Mouse (Mus musculus): ENCODE measurements around the gene Cobl.
A peak's percentile ranks its signal among the peaks of the same experiment; 100 is the strongest.

The Cobl gene

DNA sequence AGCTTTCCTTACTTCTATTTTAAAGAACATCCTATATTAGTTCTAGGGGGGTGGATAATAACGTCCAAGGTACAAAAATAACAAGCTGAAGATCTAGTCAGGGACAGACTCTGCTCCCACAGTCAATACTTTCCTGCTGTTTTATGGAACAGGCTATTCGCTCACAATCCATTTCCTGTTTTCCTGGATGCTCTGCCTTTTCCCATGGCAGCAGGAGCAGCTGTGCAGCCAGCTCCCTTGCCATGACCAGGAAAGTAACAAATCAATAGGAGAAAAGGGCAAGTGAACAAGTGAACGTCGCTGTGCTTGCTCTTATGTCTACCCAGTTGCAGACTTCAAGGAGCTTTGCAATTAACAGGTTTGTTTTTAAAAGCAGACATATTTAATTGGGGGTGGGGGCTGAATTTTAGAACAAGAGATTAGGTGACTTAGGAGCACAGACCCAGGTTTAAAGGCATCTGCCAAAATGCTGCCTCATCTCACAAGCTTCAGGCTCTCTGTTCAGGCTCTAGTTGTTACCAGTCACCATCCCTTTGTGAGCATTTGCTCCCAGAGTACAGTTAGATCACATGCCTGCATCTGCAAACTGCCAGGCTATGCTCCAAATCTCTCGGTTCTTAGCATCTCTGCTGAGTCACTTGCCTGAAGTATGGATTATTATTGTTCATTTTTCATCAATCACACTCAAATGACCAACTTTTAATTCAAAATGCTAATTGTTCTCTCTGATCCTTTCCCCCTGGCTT lies 164.9 kb downstream of the Cobl start:
- DNase-seq, result no peak

DNA sequence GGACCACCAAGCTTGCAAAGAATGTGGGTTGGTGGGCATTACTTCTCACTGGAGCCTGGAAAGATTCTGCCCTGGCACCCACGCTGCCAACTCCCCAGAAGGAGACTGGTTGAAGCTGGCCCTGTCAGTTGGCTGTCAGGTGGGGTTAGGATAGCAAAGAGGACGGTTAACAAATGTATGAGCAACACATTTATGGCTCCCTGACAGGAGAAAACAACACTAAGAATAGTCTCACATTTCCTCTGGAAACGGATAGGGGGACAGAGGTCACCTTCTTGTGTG lies 173.2 kb downstream of the Cobl start:
- no peak for DNase-seq

DNA sequence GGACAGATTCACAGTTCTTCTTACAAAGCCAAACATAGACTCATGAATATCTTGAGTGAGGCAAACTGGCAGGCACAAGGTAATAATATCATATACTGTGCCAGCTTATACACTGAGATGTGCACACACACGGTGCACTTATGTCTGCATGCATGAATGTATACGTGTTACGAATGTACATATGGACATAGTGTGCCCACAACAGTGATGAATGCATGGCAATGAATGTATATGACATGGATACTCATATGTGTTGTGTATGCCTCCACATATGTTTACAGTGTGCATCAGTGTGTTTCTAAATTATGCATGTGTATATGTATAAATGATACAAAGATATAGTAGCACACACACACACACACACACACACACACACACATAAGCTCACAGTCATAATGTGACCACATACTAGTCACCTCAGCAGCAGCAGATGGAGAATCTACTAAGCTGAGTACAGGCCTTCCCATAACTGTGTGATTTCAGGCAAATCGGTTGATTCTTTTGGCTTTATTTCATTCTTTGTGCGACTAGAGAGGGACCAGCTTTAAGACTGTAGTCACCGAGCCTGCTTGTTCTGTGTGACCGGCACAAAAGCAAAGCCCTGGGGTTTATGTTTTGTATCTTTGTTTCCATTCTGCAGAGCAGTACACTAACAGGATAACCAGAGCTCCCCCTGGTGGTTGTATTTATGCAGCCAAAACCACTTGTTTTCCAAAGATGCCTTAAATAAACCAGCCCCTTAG lies 173.7 kb downstream of the Cobl start:
- peak; percentile 36 for DNase-seq

DNA sequence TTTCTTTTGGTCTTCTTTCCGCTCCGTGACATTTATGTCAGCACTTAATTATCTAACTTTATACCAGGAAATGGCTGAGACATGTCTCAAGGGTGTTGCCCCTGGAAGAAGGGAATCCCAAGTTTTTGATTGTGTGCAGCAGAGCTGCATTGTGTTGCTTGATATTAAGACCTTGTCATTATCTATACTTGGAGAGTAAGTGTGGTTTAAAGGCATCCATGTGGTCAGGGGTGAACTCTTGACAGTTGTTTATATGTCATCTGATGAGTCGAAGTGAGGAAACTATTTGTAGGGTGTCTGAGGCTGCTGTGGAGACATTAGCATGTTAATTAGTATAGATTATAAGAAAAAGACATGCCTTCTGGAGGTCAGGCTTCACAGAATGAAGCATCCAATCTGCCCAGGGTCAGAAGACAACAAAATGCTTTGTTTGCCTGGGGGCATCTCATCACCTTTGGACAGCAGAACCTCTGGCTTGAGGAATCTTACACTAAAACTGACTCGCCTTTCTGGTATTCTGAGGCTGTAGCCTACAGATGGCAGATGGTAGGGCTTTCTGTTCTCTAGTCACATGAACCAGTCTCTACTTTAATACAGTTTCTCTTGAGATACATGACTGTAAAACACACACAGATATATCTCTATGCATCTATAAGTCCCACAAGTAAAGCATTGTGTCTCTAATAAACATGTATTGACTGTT lies 179.3 kb downstream of the Cobl start:
- DNase-seq, result no peak

DNA sequence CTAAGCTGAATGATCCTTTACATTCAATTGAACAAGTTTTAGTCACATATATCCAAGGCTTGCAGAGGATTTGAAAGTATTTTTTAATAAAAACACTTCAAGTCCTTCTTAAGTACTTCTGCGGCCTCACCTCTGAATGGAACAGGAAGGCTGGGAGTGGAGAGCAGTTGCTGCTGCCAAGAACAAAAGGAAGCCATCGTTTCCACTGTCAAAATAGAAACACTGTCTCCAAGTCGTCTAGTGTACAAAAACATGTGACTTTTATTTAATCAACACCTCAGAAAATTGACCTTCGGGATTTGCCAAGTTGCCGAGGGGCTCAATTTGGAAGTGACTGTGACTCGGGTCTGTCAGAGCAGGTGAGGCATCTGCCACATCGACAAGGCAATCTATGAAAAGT lies 184.0 kb downstream of the Cobl start:
- no peak for DNase-seq

DNA sequence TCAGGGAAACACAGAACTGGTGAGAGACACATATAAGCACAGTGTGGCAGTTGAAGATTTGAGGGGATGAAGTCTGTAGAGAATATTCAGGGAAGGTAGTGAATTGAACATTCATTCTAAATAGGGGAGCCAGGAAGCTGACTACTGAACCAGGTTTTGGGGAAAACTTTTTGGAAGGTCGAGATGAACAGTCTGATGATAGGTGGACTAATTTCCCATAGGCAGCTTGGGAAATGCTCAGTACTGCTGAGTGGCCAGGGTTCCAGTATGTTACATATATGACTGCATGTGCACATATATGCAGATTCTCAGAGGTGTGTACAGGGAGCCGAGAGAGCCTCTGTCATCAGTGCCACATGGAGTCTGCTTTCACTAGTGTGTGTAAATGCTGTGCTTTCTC lies 190.5 kb downstream of the Cobl start:
- no peak for DNase-seq

DNA sequence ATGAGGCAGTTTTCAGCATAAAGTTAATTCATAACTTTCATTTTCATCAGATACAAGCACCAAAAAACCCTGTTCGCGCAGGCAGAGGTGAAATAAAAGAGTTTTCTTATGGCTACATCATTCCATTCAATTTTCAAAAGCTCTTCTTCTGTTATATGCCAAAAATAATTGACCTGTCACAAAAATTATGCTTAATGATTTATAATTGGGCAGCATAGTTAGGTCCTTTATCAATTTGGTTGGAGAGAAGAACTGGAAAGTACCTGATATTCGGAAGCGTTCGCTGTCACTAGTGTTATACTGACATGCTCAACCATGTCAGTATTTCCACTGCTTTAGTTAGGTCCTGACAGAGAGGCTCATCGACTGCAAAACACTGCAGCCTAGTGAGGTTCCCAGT lies 191.0 kb downstream of the Cobl start:
- DNase-seq, result no peak

DNA sequence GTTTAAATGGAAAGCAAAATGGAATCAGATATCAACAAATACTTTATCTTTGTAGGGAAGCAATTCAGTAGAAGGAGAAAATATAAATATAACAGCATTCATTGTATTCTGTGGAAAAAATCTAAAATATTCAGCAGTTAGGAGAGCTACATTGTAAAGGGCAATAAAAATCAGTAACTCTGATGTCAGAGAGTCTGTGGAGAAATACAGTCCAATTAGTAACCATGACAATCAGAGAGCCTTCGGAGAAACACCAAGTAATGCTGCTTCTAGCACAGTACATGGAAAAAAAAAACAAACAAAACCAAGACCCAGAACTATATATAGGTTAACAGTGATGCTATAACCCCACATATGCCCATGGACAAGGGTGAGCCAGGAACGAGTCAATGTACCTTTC lies 206.3 kb downstream of the Cobl start:
- DNase-seq, result no peak

DNA sequence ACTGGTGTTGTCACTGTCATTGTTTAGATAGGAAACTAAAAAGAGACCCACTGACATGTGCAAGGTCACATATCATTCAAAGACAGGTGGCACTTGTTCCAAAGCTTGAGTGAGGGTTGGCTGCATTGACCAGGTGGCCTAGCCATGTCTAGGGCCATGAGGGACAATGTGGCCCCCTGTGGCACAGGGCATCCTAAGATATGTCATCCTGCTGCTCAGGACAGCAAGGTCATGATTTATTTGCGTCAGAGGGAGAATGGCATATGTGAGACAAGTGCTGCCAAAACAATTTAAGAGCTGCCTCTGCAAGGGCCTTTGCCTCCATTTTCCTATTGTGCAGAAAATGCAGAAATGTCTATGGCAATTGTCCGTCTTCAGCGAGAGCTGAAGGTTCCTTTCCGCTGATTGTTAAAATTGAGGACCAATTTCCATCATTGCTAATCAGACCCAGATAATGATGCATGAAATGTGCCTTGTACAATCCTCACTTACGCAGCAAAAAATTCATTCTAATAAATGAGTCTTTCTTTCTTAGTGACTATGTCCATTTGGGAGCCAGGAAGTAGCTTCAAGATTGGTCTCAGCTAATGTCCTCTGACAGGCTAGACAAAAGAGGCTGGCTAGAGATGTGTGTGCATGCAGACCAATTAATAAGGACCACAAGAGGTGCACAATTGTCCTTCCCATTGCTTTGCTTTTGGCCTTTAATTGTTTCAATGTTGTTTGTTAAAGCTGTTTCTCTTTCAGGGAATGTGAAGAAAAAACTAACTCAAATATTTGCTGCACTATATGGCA lies 207.2 kb downstream of the Cobl start:
- no peak for DNase-seq

DNA sequence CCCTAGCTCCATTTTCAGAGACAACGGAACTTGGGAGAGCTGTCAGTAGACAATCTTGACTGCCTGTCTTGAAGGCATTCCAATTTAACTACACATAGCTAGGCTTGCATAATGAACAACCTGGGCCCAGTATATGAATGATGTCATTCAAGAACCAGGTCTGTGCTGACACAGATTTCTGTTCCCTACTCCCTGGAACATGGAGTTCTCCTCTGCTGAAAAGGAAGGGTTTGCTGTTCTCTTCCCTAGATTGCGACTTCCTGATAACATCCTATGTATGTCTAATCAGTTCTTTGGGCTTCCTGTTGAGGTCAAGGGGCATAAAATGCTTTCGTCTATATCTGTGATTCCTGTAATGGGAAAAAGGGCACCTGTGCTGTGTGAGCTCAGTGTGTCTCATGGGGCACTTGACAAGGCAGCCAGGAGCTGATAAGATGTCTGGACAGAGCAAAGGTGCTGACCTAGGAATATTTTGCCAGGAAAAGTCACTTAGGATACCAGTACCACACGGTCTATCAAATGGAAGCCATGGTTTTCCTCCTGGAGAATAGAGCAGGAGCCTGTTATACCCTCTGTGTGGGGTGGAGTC lies 219.3 kb downstream of the Cobl start:
- DNase-seq, result no peak

DNA sequence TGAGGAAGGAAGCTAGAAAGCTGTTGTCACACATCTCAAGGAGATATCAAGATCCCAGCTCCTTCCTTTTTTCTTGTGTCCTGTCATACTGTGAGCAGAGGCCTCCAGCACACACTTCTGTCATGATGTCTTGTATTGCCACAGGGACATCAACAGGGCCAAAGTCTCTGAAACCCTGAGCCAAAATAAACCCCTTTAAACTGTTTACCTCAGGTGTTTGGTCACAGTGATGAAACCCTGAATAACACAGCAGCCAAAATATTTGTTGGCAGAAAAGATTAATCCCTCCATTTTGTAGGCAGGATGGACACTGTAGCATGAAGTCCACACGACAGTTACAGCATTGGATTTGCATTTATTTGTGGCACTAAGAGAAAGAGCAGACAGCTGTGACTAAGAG lies 228.4 kb downstream of the Cobl start:
- no peak for DNase-seq

DNA sequence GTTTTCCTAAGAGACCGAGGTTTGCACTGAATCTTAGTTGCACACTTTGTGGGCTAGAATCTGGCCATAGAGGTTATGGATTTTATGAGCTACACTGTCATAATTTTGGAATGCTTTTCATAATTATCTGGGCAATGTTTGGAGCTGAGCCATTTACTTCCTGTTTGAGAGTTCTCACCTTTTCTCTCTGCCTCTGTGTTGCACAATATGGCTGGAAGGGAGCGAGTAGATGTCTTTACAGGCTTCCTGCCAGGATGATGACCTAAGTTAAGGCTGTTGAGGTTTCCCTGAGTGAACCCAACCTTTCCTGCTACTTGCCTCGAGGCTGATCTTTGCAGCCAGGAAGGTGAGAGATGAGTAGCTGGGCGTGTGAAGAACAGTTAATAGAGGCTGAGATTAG lies 229.9 kb downstream of the Cobl start:
- DNase-seq, result no peak

DNA sequence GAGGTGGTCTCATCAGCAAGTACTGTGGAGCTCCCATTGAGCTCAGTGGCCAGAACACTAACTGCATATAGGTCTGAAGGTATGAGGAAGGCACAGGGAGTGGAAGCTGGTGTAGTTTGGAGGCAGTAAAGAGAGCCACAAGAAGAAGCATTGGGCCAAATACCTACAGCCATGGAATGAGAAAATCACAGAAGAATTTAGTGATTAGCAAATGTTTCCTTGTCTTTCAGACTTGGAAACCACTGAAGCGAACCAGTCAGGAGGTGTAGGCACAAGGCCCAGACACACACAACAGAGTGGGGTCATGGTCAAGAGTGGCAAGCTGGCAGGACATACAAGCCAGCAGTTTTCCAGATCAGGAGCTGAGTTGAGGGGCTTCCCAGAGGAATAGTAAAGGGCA lies 230.6 kb downstream of the Cobl start:
- no peak for DNase-seq

DNA sequence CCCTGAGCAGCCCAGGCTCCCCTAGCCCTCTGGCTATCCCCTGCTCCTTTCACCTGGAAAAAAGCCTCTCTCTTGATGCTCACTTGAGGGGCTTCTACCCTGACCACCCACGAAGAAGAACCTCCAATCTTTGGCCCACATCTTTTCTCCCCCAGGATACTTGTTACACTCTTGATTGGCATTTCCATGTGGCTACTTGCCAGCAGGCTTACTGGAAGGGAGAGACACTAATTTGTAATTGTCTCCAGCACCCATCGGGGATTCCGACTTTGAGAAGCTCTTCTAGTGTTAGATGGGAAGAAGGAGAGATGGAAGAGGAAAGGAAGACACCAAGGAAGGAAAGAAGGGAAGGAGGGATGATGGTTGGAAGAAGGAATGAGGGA lies 232.0 kb downstream of the Cobl start:
- no peak for DNase-seq

DNA sequence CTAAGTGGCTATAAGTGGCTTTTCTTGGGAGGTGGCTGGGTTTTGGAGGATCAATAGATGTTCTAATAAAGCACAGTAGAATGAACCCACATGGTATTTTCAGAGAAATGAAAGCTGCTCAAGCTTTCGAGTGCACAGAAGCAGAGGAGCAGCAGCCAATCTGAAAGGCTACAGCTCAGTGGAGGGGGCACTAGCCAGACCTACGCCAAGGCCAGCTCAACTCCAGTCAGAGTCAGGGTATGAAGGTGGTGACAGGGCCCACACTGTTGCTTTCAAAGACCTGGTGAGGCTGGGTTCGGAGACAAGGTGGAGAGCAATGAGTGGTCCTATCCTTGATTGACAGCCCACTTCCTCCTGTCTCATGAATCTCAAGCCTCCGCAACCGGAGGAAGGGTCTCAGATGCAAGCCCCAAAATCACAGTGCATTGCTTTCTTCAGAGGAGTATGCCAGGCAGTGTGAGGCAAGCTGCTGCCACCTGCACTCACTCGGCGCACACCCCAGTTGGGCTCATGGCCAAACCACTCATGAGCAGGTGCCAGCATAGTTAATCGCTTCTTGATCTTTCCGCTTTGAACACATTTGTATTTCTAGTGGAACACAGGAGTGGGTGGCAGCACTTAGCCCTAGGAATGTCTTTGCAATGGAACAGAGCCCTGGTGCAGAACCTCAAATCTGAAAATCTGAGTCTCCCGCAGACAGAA lies 232.6 kb downstream of the Cobl start:
- no peak for DNase-seq

DNA sequence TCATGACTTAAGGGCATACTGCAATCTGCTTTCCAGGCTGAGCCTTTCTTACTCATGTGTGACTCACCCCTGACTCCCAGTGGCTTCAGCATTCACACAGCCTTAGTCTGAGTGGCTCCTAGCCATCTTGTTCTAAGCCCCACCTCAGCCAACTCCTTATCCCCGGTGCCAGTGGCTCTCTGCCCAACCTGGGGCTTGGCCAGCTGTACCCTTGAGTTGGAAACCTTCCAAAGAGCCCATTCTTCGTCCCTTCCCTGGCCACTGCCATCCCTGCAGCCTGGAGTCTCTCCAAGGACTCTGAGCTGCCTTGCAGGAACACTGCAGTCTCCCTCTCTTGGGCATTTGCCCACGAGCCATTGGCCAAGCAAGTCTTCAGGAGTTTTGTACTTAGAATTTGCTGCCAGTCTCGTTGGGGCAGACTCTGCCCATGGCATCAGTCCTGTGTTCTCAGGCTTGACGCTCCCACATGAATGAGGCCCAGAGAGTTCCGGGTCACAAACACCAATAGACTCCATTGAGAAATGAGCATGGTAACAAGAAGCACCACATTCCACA lies 233.2 kb downstream of the Cobl start:
- no peak for DNase-seq

DNA sequence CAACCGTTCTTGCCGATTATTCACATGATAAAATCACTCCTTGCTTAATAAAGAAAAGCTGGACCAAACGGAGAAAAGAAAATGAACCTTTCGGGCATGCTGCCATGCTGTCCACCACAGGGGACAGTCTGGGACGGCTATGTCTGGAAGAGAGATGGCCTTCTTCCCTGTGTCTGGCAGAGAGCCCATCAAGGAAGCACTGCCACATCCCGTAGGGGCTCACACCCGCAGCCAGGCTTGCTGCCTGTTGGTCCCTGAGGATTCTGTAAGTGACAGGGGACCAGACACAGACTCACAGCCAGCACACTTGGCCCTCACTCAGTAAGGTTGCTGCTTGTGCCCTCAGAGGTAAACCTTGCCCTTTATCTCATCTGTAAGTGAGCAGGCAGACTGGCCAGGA lies 235.3 kb downstream of the Cobl start:
- no peak for DNase-seq

DNA sequence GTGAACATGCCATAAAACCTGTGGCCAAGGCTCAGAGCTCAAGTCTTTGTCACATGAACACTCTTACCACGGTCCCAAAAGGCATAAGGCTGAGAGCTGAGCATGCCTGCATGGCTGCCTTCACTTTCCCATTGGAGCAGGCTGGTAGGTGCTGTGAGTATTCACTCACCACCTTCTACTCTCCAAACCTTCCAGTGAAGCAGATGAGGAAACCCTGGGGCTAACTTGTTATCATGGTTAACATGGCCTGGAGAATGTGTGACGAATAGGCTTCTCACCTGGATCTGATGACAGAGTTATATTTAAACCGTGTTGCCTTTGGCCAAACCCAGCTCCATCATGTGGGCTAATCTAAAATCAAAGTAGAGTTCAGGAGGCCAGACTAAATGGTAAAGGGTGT lies 237.4 kb downstream of the Cobl start:
- DNase-seq, result no peak

DNA sequence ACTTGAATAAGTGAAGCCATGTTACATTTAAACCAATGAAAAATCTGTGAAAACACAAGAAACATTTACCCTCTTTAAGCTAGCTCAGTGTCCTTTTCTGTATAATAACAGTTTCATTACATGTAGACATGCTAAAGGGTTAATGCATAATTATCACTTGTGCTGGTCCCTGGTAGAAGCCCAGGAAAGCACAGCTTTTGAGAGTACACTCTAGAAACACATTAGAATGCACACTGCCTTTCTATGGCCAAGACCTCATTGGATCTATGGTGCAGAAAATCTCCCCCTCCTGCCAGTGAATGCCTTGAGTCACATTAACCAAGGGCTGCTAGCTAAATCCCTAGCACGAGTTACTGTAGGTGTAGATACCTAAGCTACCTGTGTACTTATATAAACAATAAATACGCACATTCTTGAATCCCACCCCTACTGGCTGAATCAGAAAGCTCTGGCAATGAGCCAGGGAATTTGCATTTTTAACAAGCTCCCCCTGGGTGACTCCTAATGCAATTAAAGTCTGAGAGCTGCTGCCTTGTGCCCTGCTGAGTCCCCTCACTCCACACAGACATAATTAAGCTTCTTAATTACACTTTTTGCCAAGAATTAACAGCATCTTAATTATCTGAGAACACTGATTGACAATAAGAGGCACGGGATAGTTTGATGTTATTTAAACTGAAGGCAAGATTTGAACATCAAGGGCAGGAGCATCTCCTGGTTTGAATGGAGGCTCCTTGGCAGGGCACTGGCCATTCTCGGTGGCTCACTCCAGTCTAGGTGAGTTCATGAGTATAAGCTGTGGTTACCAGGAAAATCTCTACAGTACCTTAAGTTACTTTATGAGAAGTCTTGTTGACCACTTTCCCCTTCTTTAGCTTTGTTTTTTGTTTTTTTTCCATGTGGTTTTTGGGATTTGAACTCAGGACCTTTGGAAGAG lies 244.9 kb downstream of the Cobl start:
- DNase-seq, result no peak

DNA sequence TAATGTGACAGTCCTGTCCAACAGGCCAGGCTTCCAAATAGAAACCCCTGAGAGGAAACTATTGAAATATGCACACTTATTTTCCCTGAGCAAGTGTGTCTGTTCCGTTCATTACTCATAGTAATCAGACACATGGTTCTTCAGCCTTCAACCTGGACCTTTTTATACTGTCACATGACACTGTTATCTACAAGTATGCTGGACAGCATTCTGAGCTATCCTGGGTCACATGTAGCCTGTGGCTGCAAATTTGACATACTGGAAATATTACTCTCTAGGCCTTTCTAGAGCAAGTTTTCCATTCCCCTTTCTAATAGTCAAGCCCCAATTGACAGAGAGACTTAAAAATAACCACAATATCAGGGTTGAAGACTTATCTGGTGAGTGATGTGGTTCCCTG lies 247.9 kb downstream of the Cobl start:
- no peak for DNase-seq

DNA sequence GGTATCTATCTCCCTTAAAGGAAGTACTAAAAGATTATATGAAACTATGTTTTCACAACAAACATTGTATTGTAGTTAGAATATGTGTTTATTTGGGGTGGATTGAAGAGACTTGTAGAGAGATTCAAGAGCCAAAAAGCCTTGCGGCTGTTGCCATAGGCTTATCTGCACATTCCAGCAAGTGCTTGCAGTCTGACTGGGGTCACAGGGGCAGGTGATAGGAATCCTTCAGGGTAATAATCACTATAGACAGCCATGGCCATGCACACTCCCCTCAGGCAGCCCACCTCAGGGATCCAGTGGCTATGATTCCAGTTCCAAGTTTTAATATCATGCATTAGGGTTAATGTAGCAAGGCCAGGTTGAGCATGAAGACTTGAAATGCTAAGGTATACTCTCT lies 249.2 kb downstream of the Cobl start:
- no peak for DNase-seq

Measured in thymus, postnatal 14 days (tissue).